Mouse (Mus musculus) ovary, postnatal 36 days (tissue): ENCODE measurements around the gene Rhbdf2.
A peak's percentile ranks its signal among the peaks of the same experiment; 100 is the strongest.

Experiments used
- DNase-seq: peaks from one replicate; pipeline ENCODE4 v3.0.0; 2022; ENCODE audit warnings: low spot score, mixed read lengths

The Rhbdf2 gene

GRCm38 (mm10) chr11:116586801-116587631 lies 39.8 kb downstream of the Rhbdf2 start:
- DNase-seq = peak; percentile 71

GRCm38 (mm10) chr11:116586310-116586709 lies 40.5 kb downstream of the Rhbdf2 start, which contains the start of gene Aanat:
Aanat (plus strand) TSS chr11:116586432.
- DNase-seq = no peak

GRCm38 (mm10) chr11:116585682-116586081 lies 41.1 kb downstream of the Rhbdf2 start:
- DNase-seq = no peak

GRCm38 (mm10) chr11:116581376-116581814 lies 45.4 kb downstream of the Rhbdf2 start, which contains the start of gene Ube2o:
Ube2o (minus strand) TSS chr11:116581447.
- DNase-seq = peak; percentile 87

- peak; percentile 60 for DNase-seq
Measured at GRCm38 (mm10) chr11:116580711-116581375, 46.0 kb downstream of the Rhbdf2 start.

- DNase-seq = no peak
Measured at GRCm38 (mm10) chr11:116580031-116580652, 46.7 kb downstream of the Rhbdf2 start.

GRCm38 (mm10) chr11:116579280-116579679 lies 47.5 kb downstream of the Rhbdf2 start:
- DNase-seq = no peak

GRCm38 (mm10) chr11:116575396-116575795 lies 51.4 kb downstream of the Rhbdf2 start:
- DNase-seq = no peak

- DNase-seq = no peak
Measured at GRCm38 (mm10) chr11:116574982-116575381, 51.8 kb downstream of the Rhbdf2 start.

- DNase-seq = no peak
Measured at GRCm38 (mm10) chr11:116574486-116574885, 52.3 kb downstream of the Rhbdf2 start.

- no peak for DNase-seq
Measured at GRCm38 (mm10) chr11:116572756-116573543, 53.9 kb downstream of the Rhbdf2 start.

GRCm38 (mm10) chr11:116571767-116572679 lies 54.8 kb downstream of the Rhbdf2 start:
- no peak for DNase-seq

- DNase-seq = no peak
Measured at GRCm38 (mm10) chr11:116570821-116571220, 56.0 kb downstream of the Rhbdf2 start.

- DNase-seq = no peak
Measured at GRCm38 (mm10) chr11:116567531-116567930, 59.3 kb downstream of the Rhbdf2 start.

GRCm38 (mm10) chr11:116565283-116566041 lies 61.4 kb downstream of the Rhbdf2 start:
- no peak for DNase-seq

- no peak for DNase-seq
Measured at GRCm38 (mm10) chr11:116556308-116556707, 70.5 kb downstream of the Rhbdf2 start.

GRCm38 (mm10) chr11:116555572-116555971 lies 71.2 kb downstream of the Rhbdf2 start:
- DNase-seq = no peak

- DNase-seq = no peak
Measured at GRCm38 (mm10) chr11:116554171-116554878, 72.5 kb downstream of the Rhbdf2 start.

GRCm38 (mm10) chr11:116552194-116552593 lies 74.6 kb downstream of the Rhbdf2 start:
- no peak for DNase-seq
